Mouse (Mus musculus) small intestine, adult 2 months (tissue): ENCODE measurements around the gene Gsap.

Experiments used
- CTCF ChIP-seq: fragments of 200-500 bp; IDR thresholded peaks from 2 replicates; pipeline ENCODE4 v1.5.1; 2012; ENCODE audit warnings: low read depth, mild to moderate bottlenecking, control low read depth, inconsistent platforms, low read length, moderate library complexity, mixed read lengths; ENCODE audit not compliant: insufficient replicate concordance, insufficient read length; ENCODE audit errors: extremely low read depth
- POLR2A ChIP-seq: fragments of 200-500 bp; IDR thresholded peaks from 2 replicates; pipeline ENCODE4 v1.6.1; 2012; ENCODE audit warnings: low read depth, mild to moderate bottlenecking, control low read depth, inconsistent platforms, low read length, moderate library complexity

DNA sequence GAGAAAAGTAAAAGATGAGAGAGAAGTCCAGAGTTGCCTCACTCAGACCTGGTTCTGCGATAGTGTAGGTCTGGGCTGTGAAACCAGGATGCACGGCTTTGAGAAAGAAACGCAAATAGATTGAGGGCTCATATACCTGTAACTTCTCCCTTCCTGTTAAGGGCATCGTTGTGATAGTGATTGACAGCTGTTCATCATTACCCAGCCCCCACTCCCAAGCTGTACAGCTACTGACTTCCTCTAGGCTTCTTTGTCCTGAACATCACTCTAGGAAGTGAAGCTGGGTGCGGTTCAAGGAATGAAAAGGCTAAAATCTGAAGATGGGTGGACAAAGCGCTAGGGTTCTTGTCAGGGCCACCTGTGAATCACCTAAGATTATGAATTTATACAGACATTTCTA, 46.8 kb downstream of the Gsap start:
- no peak for TF ChIP-seq CTCF
- TF ChIP-seq POLR2A, result no peak
